Mouse (Mus musculus): Measurements from ENCODE around the gene Azi2.

Gene Azi2

DNA sequence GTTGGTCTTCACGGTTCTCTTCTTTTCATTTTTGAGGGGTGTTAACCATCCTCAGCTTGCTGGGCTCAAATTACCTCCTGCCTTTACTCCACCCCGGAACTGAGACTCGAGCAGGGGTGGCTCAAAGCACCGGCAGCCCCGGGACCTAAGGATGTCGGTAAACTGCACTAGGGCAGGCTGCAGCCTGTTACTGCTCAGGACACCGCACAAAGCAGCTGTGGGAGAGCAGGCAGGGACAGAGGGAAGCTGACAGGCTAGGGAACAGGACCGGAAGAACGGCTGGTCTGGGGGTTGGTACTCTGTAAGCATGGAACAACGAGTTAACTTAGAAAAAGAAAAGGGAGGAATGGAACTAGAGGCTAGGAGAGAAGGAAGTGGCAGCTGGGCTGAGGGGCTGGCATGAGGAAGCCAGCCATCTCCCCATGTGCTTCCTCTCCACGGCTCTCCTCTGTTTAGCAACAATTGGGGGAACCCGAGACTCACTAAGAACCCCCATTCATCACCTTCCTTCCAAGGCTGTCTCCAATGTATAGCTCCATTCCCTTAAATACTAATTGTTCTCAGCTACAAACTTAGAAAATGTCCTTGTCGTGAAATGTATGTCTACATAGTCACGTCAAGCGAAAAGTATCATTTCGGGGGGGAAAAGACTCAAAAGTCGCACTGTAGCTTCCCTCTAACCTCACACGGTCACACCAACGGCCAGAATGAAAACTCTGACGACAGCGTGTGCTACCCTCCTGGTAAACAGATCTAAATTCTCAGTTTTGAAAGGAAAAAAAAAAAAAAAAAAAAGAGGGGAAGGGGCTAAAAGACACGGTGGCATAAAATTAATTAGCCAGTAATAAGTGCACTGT is 42.5 kb downstream of the Azi2 start:
- DNase-seq (ENCODE audit: low read depth in 1 of 2, low spot score in 2 of 2) = no peak

DNA sequence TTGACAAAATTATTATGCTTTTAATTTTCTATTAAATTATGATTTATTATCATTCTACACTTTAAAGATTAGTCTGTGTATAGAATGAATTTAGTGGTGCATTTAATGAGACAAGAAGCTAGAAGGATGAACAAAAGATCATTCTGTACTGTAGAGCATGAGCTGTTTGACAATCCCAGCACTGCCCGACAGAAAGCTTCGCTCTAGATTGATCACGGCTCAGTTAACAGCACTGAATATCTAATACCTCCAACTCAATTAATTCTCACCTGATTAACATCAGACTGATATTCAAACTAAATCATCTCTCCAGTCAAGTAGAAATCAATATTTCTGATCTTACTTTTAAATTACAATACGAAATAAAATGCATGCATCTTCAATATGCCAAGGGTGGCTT is 43.5 kb downstream of the Azi2 start:
- no peak for DNase-seq (ENCODE audit: low read depth in 1 of 2, low spot score in 2 of 2)

DNA sequence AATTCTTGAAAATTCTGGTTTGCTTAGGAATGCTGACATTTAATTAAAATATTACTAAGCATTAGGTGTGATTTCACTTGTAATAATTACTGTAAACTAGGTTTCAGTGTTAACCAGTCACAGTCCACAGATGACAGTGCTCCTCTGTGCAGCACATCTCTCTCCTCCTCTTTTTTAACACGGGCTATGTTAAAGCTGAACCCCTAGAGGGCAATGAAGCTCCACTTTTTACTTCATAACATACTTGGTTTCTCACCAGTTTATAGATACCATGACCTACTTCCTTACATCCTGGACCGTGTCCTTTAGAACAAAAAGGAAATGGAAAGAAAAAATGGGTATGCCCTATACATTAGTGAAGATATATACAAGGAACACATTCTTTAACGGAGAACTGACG is 59.1 kb downstream of the Azi2 start:
- no peak for DNase-seq (ENCODE audit: low read depth in 1 of 2, low spot score in 2 of 2)

GRCm38 (mm10) chr9:118100484-118100883 is 60.2 kb downstream of the Azi2 start:
- DNase-seq (ENCODE audit: low read depth in 1 of 2, low spot score in 2 of 2) = no peak

DNA sequence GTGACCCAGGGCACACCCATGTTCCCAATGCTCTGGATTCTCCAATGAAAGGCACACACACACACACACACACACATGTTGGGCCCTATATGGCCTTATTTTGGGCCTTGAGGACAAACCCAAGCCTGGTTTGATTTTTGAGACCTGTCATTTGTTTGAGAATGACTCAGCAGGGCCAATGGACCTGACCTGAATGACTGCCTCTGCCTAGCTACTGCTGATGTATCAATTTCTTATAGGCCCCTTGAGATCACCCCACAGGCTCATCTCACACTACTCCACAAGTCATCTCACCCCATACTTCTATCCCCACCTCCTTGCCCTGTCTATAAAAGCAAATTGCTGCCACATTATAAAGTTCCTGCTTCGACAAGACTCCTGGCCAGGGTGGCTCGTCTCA is 61.5 kb downstream of the Azi2 start:
- no peak for DNase-seq (ENCODE audit: low read depth in 1 of 2, low spot score in 2 of 2)

- DNase-seq (ENCODE audit: low read depth in 1 of 2, low spot score in 2 of 2) = no peak
Observed at GRCm38 (mm10) chr9:118108527-118109011, 68.3 kb downstream of the Azi2 start.

DNA sequence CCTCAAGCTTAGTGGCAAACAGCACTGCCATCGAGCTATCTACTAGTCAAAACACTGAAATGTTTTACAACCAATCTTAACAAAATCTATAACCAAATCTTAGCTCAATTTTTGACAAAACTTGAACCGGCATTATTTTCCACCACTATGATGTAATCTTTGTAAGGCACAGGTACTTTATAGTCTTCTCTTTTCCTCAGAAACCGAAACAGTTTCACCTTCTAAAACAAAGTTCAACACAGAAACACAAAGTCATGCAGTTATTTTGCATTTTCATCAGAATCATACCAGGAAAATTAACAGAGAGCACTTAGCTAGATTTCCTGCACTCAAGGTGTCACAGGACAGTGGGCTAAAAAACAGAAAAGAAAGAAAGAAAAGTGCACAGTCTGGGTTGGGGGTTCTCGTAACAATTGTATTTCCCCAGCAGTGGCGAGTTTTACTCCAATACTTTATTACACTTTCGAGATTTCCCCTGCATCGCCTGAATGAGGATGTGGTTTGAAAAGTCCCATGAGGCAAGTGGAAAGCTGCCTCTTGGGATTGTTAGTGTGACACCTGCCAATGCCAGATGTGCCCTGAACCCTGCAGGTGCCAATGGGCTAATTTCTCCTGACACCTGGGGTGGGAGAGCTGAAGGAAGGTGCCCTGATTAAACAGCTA is 69.5 kb downstream of the Azi2 start:
- DNase-seq (ENCODE audit: low read depth in 1 of 2, low spot score in 2 of 2) = no peak

GRCm38 (mm10) chr9:118110360-118110710 is 70.0 kb downstream of the Azi2 start:
- no peak for DNase-seq (ENCODE audit: low read depth in 1 of 2, low spot score in 2 of 2)

Data from monocyte, adult 2 months (primary cell).